Mouse (Mus musculus) urinary bladder, adult 2 months (tissue): ENCODE data around the gene Ptges2. TPM values are rescaled to one million over a fixed set of nuclear protein-coding genes. Genes with fewer than 3 reads are reported as not detected.

Experiments used
- DNase-seq: peaks from one replicate; pipeline ENCODE4 v3.0.0; 2022; ENCODE audit warnings: low spot score
- polyA plus RNA-seq: library from polyadenylated mRNA; depleted of rRNA; stranded (reverse); fragments of >200 nt; gene quantifications from 2 replicates; pipeline ENCODE4 v1.2.3, GENCODE M21; 2012

Gene Ptges2
- polyA plus RNA-seq, 1 experiment, result 32.5 TPM

DNA sequence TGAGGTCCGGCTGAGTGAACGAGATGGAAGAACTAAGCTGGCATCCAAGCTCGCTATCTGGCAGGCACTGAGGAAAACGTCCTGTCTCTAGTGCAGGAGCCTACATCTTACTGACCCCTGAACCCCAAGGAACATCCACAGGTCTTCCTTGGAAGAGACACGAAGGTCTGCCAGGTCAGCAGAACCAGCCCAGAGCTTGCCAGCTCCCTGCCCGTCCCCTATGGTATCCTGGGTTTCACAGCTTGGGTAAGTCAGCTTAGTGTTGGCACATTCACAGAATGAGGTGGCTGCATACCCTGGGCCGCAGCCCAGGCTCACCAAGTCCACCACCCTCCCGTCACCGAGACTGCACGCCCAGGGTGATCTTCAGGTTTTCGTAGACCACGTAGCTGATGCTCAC, 20.1 kb downstream of the Ptges2 start:
- DNase-seq, result no peak

DNA sequence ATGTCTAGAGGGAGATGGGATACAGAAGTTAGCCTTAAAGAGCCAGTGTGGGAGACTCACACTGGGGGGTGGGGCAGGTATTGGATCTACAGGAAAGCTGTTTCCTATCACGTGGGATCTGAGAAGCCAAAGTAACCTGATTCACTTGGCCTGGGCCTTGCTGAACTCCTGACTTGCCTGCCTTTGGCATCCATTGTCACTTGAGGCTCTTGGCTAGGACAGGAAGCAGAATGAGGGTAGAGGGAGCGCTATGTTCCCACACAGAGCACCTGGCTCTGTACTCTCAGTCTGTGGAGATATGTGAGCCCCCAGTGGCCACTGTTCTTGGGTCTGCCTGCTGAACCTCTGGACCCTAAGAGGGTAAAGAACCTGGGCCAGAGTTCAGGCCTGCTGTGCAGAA, 20.9 kb downstream of the Ptges2 start:
- no peak for DNase-seq

DNA sequence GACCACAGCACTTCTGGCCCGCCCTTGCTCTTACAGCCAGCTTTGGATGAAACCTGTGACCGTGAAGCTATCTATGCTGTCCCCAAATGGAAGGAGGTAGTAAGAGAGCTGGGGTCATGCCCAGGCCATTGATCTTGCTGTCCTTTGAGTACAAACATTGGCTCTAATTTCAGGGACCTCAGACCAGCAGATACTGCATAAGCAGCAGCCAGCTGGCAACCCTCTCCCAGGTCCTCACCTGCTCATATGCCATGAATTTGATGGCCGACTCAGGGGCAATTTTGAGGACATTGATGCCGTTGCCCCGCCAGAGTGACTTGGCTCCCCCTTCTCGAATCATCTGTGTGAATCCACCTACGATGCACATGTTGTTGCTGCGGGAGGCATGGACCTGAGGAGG, 21.8 kb downstream of the Ptges2 start:
- DNase-seq, result no peak

DNA sequence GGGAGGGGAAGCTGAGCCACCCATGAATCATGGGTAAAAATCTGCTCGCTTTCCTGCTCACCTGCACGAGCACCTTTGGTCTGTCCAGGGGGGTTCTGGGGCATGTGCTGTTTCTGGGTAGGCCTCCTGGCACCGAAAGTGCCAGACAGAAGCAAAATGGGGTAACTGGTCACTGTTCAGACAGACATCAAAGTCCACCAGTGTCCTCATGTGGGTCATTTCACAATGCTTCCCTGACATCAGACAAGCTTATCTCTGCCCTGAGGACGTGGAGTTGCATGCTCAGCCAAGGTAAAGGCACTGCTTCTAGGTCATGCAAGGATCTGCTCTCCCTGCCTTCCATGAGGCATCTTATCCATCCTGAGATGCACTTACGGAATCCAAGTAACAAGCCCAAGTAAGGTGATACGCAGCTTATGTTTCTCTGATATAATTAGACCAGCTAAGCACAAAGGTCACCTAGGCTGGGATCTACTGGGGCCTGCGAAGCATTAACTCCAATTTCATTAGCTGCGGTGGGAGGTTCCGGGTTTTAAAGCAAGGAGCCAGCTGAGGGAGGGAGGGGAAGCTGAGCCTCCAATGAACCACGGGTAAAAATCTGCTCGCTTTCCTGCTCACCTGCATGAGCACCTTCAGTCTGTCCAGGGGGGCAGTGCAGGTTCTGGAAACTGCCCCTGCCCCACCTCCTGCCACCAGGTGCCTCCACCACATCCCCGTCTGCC, 22.9 kb downstream of the Ptges2 start:
- DNase-seq, result no peak

DNA sequence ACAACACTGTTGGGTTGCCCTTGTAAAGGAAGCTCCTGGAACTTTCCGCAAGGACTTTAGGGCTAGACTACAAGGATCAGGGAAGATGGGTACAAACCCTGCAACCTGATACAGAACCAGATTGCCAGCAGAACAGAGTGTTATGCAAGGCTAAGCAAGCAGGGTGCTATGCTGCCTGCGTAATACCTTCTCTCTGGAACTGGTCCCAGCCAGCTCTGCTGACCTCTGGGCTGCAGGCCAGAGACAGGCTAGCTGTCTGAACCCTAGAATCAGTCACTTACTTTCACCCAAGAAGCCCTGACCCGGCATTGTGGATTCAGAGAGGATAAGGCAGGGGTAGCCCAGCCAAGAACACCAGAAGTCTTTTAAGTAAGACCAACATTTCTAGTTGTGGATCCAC, 23.7 kb downstream of the Ptges2 start:
- no peak for DNase-seq

DNA sequence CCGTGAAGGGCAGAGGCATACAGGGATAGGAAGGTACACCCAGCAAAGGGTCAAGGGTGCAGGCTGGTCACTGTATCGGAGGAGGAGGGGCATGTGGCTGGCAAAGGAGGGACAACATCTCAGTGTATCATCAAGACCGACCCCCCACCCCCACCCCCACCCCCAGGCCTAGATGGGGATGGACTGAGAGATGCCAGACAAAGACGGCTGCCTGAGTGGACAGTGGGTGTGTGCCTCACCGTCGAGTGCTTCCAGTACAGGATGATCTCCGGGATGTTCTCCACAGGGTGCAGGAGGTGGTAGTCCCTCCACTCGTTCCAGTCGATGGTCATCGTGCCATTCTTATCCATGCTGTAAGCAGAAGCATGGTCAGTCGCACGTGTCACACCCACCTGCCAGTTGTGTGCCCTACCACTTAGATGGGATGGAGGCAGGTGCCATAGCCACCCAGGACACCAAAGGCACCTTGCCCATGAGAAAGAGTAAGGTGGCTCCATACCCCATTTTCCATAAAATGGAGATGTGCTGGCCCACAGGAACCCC, 24.4 kb downstream of the Ptges2 start:
- peak; percentile 19 for DNase-seq

DNA sequence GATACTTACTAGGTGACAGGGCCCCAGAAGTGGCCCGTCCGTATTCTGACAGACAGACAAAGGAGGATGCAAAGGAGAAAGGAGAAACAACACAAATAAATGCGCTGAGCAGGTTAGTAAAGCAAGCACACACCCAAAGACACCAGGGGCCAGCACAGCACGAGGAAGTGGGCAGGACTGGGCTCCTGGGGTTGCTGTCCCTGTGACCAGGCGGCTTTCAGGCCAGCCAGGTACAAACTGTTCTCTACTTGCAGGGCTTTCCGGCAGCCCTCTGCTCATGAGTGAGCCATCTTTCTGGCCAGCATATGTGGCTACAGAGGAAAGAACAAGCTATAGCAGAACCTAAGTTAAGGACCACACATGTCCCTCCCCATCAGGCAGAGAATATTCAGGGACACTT, 25.0 kb downstream of the Ptges2 start:
- no peak for DNase-seq

DNA sequence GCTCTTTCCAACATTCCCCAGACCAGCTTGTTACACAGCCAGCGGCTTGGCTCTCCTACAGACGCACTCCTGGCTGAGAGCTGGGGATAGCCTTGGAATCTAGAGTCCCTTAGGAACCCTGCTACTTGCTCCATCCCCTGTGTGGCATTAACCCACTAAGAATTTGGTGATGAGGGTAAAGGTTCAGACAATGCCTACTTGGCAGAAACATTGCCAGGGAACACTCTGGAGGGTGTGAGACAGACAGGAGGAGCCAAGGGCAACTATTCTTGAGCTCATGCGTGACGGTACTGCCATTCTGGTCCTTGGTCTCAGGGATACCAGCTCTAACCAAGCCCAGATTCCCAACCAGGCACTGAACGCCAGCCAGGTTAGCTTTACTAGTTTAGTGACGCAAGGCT, 26.2 kb downstream of the Ptges2 start:
- peak; percentile 17 for DNase-seq

DNA sequence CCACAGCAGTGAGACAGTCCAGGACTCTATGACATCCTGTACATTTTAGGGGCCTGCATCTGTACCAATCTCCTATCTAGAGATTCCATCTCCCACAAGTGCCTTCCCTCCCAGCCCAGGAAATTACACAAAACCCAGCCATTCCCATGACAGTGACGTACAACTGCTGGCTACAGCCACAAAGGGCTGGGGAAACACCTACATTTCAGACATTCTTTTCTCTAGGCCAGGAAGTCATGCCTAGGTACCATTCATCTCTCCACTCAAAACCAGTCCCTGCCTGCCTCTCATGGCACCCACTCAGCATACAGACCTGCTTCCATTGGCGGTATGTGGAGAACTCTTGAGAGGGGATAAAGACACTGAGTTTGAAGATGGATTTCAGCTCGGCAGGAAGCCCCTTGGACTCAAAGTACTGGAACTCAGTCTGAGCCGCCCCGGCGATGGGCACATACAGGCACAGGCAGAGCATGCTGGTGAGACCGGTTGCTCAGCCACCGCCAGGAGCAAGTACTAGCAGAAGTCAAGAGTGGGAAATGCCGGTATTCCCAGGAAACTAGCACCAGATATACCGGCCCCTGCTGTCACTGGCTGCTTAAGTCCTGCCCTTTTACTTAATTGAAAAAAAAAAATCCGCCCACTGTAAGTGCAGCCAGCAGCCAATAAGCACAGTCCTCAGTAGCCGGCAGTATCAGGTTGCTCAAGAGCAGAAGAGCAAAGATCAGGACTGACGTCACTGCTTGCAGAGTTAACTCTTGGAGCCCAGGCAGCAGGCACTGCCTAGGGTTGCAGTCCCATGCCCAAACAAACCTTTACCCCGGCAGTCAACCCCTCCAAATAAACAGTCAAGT, 28.0 kb downstream of the Ptges2 start:
- peak; percentile 58 for DNase-seq

DNA sequence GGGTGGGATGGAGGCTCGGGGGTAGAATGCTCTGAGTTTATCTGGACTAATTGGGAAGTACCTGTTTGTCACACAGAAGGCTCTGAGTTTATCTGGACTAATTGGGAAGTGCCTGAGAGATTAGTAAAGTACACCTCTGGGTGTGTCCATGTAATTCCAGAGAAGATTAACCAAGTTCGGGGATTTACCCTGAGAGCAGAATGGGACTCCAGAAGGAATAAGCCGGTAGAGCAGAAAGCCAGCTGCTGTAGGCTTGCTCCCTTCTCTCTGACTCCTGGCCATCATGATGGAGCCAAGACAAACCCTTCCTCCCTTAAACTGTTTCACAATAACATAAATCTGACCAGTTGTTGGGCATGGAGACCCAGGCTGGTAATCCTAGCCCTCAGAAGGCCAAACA, 29.1 kb downstream of the Ptges2 start:
- DNase-seq, result no peak

DNA sequence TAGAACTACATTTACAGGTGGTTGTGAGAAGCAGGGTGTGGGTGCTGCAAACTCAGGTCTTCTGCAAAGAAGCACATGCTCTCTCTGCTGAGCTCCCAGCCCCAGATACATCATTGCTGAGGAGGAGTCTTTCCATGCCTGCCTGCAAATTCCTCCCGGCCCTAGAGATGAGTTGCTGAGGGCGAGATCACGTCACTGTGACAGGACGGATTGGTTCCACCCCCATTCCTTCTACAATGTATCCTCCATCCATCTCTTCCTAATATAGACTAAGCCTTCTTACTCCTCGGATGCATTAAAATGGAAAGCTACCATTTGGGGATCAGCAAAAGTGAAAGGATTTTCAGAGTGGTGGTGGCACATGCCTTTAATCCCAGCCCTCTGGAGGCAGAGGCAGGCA, 29.9 kb downstream of the Ptges2 start:
- DNase-seq, result peak; percentile 17

DNA sequence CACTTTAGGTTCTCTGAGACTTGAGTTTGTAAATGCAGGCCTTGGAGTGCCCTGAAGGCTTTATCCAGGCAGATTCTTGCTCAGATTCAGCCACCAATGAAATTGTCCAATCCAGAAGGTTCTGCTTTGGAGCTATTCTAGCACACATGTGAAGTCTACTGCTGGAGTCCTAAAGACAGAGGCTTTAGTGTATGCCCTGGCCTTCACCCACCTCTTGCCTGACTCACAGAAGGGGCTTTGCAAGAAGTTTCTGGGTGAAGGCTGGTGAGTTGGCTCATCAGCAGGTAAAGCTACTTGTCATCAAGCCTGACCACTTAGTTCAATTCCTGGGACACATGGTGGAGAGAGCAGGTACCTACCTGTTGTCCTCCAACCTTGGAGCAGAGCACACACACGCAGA, 30.4 kb downstream of the Ptges2 start:
- DNase-seq, result no peak

DNA sequence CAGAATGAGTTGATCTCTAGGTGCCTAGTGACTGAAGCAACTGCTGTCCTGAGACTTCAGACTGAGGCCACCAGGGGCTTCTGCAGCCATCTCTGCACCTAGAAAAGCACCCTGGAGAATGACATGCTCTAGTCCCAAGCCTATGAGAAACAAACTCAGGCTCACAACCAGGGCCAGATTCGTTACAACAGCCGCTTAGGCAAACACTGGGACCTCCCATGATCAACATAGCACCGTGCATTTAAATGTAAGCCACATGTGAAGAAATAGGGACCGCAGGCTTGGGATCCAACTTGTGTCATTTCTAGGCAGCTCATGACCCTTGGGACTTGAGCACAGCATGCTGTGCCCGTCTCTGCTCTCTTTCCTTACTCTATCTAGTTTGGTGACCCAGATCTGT, 32.0 kb downstream of the Ptges2 start:
- DNase-seq, result no peak

DNA sequence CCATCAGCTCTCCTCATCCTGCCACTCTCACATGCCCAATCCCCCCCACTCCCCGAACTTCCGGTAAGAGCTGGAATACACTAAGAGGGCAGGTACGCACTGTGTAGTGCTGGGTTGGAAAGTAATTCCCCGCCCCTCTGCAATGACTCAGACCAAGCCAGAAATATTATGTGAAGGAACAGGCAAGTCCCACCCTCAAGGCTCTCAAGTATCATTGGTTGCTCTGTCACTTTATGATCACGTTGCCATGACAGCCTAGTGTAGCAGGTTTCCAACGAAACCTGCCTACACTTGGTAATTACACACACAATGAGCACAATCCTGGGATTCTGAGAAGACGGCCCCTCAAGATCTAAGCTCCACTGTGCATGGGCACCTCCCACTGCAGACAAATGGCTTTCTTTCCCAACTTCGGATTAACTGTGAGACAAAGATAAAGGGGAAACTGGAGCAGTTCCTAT, 32.6 kb downstream of the Ptges2 start:
- peak; percentile 32 for DNase-seq

DNA sequence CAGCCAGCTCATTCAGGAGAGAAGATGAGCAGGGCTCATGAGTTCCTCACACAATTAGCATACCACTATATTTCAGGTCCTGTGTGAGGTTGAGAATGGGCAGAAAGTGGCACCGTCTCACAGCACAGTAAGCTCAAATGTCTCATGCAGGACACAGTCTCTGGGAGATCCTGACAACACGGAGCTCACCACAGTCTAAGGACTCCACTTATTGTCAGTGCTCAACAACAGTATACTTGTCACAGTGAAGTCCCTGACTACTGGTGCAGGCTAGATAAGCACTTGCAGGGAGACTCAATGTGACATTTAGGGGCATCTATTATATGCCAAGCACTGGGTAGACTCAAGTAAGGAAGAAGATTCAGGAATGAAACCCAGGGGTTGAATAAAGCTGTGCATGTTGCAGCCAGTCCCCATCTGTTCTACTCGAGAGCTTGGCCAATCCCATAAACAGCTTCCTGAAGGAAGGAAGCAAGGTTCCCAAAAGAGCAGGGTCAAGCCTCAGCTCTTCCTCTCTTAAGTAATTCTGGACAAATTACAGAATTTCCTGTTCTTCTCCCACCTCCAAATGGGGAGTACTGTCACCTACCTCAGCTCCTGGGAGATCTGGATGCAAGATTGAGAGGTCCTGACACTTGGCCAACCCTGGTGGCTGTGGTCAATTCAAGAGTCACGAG, 33.7 kb downstream of the Ptges2 start:
- DNase-seq, result no peak

DNA sequence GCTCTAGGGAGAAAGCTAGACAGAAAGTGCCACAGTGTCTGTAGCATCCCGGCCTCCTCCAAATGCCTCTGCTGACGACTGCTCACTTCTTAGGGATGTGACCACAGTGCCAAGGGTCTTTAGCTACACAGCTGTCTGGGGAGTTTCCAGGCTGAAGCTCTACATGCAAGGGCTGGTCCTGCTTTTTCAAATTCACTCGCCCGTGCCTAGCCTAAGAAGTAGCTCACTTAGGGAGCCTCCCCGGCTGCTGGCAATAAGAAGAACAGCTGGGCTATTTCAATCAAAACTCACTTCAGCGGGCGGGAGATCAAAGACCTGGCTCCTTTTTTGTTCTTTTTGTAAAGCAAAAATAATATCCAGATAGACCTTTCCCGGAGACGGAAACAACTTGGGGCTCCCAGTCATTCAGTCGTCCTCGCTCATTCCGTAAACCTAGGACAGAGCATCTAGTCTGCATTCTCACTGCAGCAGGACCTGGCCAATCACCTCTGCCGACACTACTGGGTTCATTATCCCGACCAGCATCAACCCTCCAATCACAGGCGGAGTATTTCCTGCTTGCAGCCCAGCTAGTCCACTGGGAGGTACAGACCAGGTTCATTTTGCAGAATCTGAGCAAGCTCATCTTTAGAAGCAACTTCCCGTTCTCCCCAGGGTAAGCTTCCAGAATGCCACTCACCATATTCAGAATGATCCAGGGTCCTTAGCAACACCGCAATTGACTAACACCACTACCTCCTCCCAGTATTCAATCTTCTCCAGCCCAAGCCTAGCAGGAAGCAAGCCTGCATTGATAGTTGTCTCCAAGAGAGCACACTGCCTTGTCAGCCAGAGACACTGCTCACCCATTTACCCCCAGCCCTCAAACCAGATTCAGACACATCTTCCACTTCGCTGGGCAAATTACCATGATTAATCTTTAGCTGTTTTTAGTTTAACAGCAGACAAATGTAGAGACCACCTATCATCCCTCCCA, 35.3 kb downstream of the Ptges2 start:
- peak; percentile 26 for DNase-seq

DNA sequence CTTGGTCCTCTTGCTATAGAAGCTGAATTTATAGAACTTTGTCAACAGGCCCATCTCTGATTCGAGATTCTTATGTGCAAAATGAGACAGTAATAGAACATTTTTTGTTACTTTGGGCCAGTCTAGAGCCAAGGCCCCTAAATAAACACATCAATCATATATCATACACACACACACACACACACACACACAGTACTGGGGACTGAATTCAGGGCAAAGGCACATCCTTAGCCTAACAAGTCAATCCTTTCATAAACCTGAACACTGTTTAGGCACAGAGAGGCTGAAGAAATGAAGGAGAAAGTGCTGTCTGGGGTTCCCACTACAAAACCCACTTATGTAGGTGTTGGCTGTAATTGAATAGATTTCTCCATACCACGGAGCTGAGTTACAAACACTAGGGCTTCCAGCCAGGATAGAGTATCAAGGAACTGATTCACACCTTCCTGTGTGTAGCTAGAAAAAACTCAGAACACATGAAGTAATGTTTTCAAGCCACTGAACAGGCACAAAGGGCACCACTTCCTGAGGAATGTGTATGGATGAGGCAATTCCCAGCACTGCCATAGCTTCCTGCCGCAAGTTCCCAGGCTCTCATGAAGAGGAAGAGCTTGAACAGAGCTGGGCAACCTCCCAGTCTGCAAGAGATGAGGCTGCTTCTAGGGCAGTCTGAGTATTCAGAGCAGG, 41.1 kb downstream of the Ptges2 start:
- DNase-seq, result no peak

DNA sequence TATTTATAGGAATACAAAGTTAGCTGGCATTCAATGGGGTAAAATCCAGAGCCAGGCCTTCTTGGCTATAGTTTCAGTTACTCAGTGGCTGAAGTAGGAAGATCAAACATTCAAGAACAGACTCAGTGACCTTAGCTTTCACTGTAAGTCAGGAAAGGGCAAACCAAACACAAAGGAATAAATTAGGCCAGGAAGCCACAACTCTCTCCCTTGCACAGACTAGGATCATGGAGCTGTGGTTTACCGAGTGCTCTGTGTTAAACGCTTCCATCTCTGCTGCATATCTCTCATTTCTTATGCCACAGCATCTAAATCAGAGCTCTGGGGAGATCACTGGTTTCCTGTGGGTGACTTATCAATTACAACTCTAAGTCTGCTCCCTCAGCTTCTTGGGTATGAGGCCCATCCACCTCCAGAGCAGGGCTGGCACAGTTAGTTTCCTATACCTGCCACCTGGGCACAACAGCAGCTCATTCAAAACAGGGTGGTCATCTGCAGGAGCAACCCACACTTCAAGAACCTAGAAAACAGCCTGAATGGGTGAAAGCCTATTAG, 42.0 kb downstream of the Ptges2 start:
- DNase-seq, result no peak

DNA sequence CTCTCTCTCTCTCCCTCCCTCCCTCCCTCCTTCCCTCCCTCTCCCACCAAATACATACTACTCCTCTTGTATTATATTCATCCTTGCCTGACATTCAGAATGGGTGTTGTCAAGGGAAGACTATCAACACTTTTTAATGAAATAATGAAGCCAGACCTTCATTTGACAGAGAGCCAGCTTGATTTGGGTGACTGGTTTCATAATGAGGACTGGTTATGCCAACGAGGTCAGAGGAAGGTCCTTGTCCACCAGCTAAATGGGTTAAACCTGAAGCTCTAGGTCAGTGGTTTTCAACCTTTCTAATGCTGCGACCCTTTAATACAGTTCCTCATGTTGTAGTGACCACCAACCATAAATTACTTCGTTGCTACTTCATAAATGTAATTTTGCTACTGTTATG, 43.0 kb downstream of the Ptges2 start:
- DNase-seq, result no peak

DNA sequence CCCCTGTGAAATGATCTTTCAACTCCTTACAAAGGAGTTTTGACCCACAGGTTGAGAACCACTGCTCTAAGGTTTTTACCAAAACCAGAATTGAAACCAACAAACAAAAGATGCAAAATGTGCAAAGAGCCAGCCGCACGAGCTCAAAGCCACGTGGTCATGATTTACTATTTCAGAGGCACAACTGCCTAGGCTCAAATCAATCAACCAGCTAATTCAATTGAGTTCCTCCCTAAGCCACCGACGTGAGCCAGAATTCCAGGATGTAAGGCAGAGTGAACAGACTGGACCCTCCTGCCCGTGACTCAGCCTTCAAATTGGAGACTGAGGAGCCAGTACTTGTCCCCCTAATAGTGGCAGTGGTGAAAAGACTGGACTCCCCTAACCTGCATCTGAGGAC, 43.5 kb downstream of the Ptges2 start:
- no peak for DNase-seq
